In genomic region chr3:157531585-157531984, GRCm38 (mm10) we compare ENCODE assay signal across 35 mouse cellular contexts. TPM values are rescaled to one million over a fixed set of nuclear protein-coding genes. Genes with fewer than 3 reads are reported as not detected.
"Had no signal": no experiment of that assay in that cellular context is flagged by ENCODE, and none has a peak within 500 bp of the region (broad histone marks: within the 10 kb centered on the region; RNA-seq: fewer than 3 reads in every experiment).

No protein-coding gene starts in this region.

- H3K9ac ChIP-seq: heart, embryonic 12.5 days; heart, embryonic 13.5 days; heart, embryonic 15.5 days; hindbrain, embryonic 12.5 days; hindbrain, embryonic 13.5 days; hindbrain, embryonic 14.5 days; hindbrain, embryonic 15.5 days; intestine, embryonic 15.5 days; kidney, embryonic 15.5 days had no signal

- H3K9me3 ChIP-seq: heart, embryonic 10.5 days; heart, embryonic 15.5 days; hindbrain, embryonic 10.5 days; hindbrain, embryonic 12.5 days; hindbrain, embryonic 13.5 days; hindbrain, embryonic 15.5 days; intestine, embryonic 15.5 days had no signal

- H3K36me3 ChIP-seq: heart, embryonic 15.5 days; hindbrain, embryonic 13.5 days; hindbrain, embryonic 15.5 days; intestine, embryonic 15.5 days had no signal

- ATAC-seq: hindbrain, postnatal 0 days; inflammation-experienced regulatory T-cells, adult 6 months; intestine, embryonic 15.5 days; intestine, embryonic 16.5 days; intestine, postnatal 0 days had no signal

- H3K27ac ChIP-seq: heart, embryonic 10.5 days; heart, embryonic 13.5 days; heart, embryonic 15.5 days; hindbrain, embryonic 10.5 days; hindbrain, embryonic 12.5 days; hindbrain, embryonic 13.5 days; hindbrain, embryonic 14.5 days; hindbrain, embryonic 15.5 days; hindbrain, postnatal 0 days; intestine, embryonic 15.5 days; kidney, embryonic 15.5 days; kidney, postnatal 0 days; layer of hippocampus, adult 2 months; left cerebral cortex, adult 2 months had no signal

- DNase-seq: heart, postnatal 10 days; heart, postnatal 14 days; heart, postnatal 36 days; heart, postnatal 4 days; kidney, adult 11 months; kidney, adult 18-20 months; kidney, adult 2 months; kidney, adult 8-10 months; kidney, adult 9 months; kidney, postnatal 10 days; kidney, postnatal 14 days; kidney, postnatal 25 days; kidney, postnatal 36 days; kidney, postnatal 4 days; layer of hippocampus, adult 9-11 months; layer of hippocampus, postnatal 36 days had no signal

- H3K4me2 ChIP-seq: heart, embryonic 11.5 days; heart, embryonic 12.5 days; heart, embryonic 13.5 days; heart, embryonic 15.5 days; hindbrain, embryonic 12.5 days; hindbrain, embryonic 13.5 days; hindbrain, embryonic 14.5 days; hindbrain, embryonic 15.5 days; intestine, embryonic 15.5 days; kidney, embryonic 15.5 days had no signal

- H3K4me3 ChIP-seq: heart, embryonic 10.5 days; heart, embryonic 12.5 days; heart, embryonic 13.5 days; heart, embryonic 15.5 days; hindbrain, embryonic 10.5 days; hindbrain, embryonic 12.5 days; hindbrain, embryonic 13.5 days; hindbrain, embryonic 15.5 days; intestine, embryonic 15.5 days; kidney, embryonic 15.5 days; layer of hippocampus, adult 2 months; left cerebral cortex, adult 2 months had no signal

RNA-seq across cellular contexts. Expression of gene Ptger3, which starts 35.1 kb away (rescaled TPM):
- polyA plus RNA-seq: inflammation-experienced regulatory T-cells, adult 6 months had no signal
